Mouse (Mus musculus): Measurements from ENCODE around the gene Agap1.

The Agap1 gene

DNA sequence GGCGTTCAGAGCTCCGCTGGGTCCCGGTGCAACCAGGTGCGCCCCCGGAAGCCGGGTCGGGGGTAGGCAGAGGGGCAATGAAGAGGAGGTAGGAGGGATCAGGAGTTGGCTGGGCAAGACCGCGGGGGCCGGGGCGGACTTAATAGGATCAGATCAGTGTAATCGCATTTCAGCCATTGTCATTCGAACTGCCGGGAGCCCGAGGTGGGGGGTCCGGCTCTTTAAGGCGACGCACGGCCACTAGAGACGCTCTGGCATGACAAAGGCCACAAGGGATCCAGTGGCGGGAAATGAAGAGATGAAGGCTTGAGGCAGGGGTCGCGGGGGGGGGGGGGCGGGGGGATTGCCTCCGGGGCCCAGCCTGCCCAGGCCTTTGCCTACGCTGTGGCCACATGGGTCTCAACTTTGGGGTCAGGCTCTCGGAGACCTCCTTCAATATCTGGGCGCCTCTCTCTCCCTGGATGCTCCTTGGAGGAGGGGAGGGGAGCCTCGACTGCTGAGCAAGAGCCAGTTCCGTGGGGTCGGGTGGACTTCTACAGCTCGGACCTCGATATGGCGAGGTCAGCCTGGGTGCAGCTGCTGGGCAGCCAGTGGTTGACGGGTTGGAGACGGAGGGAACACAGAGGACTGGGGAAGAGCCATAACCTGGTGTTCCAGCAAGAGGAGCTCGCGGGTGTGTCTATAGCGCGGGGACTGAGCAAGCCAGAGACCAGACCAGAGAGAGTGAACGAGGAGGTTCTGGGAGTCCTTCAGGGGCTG lies 468.5 kb downstream of the Agap1 start:
- DNase-seq = no peak

DNA sequence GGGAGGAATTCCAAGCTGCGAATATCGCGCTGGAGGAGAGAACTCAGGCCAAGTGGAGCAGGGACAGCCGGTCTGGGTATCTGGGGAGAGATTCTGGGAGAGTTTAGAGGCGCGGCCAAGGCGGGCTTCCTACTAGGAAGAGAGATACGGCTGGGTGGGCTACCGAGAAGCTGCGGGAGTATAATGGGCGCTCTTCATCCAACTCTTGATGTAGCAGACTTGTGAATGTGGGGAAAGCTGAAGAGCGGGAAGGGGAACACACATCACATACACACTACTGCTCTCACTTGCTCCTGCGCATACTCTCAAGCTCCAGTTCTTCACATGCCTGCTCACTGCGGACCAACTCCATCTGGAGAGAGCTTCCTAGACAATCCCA lies 469.0 kb downstream of the Agap1 start:
- DNase-seq = no peak

DNA sequence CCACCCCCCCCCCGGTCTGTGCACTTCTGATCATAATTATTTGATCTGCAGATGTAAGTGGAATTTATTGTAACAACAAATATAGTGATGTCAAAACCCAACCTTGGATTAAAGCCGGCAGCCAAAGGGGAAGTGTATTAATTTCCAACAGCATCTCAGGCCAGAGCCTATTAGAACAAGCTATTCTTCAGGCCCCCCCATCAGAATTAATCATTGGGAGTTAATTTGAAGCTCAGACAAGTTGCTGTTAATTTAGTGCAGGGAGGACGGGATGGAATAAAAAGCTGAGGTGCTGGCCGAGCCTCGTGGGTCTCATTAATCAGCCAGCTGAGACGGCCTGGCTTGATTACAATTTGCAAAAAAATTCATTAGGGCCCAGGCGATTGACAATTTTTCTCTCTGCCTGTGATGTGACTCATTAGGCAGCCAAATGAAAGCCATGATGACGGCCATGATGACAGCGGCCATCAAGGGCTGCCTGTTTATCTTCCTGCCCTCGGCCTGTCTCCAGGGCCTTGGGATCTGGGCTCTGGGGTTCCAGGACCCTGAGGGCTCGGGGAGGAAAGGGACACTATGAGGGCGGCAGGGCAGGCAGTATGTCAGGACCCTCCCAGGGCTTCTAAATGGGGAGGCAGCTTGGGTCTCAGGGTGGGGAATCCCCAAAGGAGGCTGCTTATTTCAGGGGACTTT lies 471.0 kb downstream of the Agap1 start:
- no peak for DNase-seq

DNA sequence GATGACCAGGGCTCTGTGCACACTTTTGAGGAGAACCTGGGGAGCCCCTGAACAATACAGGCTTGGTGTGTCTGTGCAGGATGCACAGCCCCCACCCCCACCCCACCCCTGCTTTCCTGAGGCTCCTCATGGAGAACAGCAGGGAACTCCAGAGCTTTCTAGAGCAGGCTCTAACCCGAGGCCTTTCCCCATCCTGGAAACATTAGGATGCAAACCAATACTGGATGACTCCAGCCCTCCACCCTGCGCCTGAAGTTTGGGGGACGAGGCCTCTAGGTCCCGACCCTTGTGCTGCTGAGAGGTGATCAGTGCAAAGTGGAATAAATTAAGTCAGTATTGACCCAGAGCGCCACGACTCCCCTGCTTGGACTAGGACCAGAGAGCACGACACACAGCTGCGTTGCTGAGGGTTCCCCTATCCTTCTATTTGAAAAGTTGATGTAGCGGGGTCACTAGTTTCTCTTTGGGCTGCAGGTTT lies 472.0 kb downstream of the Agap1 start:
- no peak for DNase-seq

DNA sequence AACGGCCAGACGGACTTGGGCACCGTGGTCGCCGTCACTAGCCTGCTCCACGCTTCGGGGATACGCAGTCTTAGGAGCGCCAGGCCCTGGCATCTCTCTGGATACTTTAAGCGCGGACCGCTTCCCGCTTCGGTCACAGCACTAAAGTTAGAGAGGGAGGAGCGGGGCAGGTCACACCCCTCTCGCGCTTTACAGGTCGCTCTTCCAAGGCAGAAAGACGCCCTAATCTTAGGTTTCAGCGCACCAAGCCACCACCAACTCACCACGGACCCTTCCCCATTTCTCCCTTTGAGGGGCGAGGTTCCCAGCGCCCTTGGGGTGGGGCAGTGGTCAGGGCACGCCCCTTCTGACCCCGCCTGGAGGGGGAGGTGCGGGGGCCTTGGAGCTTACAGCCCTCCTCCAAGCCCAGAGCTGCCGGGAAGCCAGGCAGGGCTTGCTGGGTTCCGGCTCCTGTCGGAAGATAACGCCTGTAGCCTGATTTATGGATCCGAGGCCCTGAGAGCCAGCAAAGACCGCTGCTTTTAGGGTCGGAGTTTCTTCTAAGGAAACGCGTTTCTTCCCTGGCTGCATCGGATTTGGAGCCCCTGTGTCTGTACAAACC lies 472.6 kb downstream of the Agap1 start:
- no peak for DNase-seq

DNA sequence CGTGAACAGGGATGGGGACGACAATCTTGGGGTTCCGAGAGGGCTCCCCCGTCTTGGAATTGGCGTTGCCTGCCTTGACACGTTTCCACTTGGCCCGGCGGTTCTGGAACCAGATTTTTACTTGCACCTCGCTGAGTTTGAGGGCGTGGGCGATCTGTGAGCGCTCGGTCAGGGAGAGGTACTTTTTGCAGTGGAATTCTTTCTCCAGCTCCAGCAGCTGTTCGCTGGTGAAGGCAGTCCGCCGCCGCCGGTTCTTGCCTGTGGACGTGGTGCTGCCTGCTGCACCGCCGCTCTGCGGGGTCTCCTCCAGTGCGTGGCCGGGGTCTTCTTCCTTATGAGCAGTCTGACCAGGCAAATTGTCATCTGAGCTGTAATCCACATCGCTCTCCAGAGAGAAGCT lies 474.1 kb downstream of the Agap1 start:
- no peak for DNase-seq

DNA sequence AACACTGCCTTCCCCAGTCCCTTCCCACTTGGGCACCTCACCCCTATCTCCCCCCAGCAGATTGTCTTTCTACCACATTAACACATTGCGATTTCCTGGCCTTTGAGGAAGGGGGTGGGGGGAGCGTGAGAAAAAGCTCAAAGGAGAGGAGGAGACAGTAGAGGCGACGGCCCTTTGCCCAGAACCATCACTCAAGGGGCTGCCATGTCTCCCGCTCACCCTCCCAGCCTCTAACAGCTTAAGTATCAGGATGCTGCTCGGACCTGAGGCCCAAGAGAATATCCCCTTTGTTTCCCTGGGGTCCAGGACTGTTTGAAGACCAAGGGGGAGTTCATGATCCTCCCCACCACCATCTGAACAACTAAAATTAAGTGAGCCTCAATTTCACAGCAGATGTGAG lies 474.6 kb downstream of the Agap1 start:
- no peak for DNase-seq

DNA sequence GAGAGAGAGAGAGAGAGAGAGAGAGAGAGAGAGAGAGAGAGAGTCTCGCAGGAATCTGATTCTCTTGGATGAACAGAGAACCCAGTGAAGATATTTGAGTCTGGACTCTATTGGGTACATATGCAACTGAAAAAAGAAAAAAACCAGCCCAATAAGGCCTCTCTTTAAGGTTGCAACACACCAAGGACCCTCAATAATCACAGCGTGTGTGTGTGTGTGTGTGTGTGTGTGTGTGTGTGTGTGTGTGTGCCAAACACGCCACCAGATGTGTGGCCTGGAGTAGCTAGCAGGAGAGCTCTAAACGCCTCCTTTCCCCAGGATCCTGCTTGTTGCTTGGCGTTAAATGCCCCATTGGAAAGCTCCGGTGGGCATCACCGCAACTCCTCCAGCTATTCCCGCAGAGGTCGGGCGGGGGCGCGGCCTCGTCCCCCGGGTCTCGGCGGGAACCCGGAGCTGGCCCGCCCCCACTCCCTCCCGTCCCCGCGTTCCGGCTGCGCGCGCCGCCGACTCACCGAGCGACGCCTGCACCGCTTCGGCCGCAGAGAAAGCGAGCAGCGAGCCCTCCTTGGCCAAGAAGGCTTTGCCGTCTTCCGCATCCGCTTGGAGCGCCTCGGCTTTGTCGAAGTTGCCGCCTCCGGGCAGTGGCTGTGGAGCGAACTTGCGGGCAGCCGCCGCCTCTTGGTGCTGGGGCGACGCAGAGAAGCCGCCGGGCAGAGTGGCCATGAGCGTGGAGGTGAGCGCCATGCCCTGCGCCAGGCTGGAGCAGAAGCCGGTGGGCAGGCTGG lies 475.3 kb downstream of the Agap1 start:
- no peak for DNase-seq

DNA sequence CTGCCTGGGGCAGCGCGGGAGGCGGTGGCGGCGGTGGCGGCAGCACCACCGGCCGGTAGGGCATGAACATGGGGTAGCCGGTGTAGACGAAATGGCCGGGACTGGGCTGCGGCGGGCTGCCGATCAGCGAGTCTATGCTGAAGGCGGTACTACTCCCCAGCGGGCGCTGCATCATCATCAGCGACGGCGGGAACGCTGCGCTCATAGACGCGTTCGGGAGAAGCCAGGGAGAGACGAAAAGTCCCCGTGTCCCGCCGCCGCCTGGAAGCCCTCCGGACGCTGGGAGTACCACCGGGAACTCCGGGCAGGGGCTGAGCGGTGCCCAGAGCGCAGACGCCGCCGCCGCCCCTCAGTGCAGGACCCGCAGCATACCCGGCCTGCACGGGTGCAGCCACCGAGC lies 475.9 kb downstream of the Agap1 start:
- no peak for DNase-seq

DNA sequence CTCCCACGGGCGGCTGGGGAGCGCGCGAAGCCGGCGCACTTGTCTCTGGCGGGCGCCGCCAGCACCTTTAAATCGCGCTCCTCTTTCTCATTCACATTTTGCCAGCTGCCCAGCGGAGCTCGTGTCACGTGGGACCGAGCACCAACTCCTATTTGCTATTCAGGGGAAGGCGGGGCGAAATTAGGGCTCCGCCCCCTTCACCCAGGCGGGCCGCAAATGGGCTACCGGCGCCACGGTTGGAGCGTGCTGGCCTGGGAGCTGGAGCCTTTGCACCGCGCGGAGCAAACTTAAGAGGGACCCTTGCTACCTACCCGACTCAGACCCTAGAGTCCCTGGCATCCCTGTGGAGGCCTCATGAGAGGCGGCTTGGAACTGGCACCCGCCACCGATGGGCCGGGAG lies 476.5 kb downstream of the Agap1 start, which contains the start of gene Gbx2:
Gene Gbx2 (minus strand): TSS at position 60 of the 400 bp plus-strand sequence.
- DNase-seq = peak in 1 of 2 experiments; percentile 58

DNA sequence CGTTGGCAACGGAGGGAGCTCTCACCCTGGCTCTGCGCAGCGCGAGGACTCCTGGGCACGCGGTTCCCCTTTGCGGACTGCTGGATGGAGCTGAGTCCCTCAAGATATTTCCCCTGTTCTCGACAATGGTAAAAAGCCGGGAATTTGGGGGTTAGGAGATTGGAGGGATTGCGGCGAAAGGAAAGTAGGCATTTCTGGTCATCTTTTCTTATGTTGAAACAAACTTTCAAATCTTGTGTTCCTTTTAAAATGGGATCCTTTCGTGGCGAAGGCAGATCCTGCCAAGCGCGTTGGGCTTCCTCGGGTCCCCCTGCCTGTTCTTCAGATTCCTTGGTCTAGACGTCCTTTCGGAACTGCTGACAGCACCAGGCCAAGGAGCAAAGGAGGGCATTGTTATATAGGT lies 477.4 kb downstream of the Agap1 start:
- DNase-seq = no peak

DNA sequence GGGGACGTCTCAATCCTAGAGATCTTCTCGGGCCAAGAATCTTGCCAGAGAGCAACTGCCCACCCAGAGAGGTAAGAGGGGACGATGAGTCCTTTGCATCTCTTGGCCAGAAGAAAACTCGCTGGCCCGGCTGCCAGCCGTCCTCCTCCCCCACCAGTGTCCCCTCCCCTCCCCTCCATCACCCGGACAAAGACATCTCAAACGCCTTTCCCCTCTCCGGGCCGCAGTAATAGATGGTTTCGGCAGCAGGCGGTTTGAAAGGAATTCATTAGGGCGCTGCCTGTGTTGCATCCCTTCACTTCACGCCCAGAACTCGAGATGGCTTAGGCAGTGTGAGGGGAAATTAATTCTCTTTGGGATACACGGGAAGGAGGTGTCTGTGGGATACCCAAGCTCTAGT lies 478.0 kb downstream of the Agap1 start:
- no peak for DNase-seq

DNA sequence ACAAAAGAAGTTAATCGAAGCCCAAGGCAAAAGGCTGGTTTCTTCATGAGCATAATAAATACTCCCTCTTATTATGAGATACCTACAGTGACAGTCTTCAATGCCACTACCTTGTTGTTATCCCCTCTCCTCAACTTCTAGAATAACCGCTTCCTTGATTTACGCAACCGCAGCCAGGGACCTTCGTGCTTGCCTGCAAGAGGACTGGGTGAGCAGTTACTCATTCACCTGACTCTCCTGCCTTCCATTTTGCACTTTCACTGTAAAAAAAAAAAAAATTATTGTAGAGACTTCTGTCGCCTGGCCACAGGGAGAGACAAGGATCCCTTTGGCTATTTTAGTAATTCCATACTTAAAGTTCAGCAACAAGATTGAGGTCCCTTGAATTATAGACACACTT lies 478.4 kb downstream of the Agap1 start:
- no peak for DNase-seq

DNA sequence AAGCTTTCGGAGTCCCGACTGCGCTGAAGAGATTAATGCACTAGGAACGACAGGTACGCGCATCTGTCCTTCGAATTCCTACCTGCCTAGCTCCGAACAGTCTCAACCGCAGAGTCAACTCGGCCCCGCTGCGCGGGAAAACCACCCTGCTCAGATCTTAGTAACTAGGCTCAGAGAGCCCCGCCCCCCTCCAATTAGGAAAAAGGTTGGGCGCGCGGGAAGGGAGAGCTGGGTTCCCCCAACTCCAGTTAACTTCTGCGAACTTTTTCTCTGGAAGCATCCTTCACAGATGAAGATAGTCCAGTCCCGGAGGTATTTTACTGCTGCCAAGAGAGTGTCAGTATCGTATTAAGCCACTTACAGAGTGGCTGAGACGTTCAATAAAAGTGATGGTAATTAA lies 479.2 kb downstream of the Agap1 start:
- no peak for DNase-seq

DNA sequence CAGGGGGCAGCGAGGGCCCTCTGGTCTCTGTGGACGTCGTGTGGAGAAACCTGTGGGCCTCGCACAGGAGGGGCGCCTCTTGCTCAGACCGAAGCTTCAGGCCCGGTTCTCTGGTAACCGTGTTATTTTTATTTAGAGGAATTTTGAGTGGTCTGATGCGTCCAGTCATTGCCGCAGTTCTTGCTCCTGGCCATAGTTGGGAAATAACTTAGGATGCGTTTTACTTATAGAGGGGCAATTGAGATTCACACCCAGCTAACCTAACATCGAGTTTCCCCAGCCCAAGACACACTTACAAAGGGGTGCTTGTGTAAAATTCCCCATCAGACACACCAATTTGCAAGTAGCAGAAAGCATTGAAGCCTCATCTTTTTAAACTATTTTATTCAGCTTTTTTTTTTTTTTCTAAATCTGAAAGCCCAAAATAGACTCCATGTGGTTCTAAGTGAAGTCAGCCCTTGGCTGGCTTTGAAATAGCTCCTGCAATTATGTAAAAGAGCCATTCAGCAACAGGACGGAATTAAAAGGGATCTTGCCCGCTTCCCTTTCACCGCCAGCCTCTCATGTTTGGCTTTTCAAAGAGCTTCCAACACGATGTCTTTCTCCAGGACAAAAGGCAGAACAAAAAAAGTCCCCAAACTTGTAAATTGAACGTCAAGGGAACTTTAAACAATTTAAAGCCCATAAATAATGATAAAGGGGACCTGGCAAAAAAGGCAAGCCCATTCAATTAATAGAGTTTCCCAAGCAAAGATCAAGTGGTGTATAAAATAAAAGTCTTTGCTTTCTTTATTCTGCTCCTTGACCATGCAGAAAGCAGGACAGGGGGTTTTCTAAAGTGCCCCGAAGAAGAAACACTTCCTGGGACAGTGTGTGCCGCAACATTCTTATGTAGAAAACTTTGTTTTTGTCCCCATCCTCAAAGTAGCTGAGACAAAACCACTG lies 480.0 kb downstream of the Agap1 start:
- DNase-seq = no peak

DNA sequence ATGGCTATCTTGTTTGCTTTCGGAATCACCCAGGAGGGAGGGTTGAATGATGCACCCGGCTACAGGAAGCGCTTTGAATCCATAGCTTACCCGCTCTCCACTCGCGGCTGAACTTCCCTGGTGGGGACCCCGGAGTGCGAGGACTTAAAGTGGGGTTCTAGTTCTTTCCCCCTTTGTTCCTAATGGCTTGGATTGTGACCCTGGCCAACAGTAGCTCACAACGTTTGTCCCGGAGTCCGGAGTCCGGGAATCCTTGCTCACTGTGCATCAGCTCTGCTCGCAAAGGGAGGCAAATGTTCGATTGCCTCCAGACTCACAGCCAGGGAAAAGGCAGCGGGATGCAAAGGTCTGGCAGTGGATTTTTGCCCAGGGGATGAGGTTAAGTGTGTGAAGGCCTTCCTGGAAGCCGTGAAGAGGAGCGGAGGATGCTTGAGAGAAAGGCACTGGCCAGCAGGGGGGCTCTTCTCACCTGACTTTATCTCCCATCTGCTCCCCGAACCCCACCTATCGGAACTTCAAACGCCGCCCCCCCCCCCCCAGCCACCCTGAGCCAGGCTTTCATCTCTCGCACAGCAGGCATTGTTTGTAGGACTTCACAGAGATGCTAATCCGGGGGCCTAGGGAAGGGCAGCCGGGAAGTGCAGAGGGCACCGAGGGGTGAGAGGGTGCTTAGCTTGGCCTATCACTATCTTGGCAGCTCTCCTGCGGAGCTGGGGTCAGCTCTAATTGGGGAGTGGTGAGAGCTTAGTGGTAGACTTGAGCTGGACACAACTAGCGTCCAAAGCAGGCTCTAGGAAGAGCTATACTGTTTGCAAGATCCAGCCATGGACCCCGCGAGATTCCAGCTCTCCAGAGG lies 481.1 kb downstream of the Agap1 start:
- DNase-seq = no peak

DNA sequence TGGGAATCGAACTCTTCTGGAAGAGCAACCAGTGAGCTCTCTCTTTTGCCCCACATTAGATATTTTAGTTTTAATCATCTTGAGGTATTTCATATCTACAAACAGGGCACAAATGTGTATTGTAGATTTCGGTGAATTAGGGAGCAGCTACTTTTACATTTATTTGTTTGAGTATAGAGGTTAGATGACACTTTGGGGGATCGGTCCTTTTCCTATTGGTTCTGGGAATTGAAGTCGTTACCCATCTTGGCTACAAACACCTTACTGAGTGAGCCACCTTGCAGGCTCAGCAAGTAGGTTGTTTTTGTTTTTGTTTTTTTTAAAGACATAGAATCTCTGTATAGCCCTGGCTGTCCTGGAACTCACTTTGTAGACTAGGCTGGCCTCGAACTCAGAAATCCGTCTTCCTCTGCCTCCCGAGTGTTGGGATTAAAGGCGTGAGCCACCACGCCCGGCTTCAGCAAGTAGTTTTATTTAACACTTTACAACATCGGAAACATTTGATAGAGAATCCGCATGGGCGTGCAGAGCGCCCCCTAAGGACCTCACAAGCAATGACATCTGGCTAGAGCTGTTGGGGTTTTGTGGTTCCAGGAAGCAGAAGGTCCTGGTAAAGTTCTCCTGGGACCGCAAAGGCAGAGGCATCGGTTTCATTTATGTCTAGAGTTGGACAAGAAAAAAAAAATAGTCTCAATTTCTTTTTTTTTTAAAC lies 484.4 kb downstream of the Agap1 start:
- DNase-seq = no peak

DNA sequence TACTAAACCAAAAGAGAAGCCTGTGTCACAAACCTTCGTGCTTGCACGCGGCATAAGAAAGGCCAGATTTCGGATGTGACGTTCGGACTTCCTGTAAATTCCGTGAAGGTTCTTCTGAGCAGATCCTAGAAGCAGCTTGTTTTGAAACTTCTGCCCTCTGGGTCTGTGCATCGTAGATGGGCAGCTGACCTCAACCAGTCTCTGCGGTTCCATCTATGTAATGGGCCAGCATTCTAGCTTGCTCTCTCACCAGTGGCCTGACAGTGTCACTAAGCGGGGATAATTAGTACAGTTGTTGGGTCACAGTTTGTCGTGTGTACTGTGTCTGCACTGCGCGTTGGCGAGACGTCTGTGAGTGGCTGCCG lies 485.0 kb downstream of the Agap1 start:
- no peak for DNase-seq

DNA sequence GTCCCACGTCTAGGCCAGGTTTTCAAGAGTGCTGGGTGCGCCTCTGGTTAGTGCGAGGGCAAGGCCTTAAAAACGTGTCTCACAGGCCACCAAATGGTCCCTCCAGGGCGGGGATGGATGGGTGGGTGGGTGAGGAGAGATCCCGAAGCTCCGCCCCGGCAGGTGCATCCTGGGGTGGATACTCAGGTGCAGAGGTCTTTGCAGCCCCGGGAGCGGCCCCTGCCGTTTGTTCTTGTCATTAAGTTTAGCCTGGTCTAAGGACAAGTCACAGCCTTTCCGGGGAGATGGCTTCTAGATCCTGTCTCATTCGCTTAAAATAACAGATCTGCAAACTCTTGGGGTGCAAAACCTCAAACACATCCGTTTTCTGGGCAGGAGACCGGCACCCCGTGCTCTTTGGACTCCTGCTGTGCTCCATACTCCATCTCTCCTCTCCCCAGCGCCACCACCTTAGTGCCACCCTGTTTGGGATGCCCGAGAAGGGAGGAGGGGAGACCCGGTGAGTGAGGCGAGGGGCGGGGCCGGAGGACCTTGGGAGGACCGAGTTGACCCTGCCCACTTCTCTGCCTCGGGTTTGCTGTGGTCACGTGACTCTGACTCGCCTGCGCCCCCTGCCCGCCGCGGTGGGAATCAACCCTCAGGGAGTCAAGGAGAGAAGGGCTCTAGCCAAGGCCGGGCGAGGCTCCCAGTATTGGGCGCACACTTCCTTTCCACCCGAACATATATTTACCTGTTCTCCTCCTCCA lies 485.5 kb downstream of the Agap1 start:
- peak; percentile 68 to 87 for DNase-seq
